Mouse (Mus musculus): ENCODE data around the gene C1s1. TPM values are rescaled to one million over a fixed set of nuclear protein-coding genes. Genes with fewer than 3 reads are reported as not detected.
A peak's percentile ranks its signal among the peaks of the same experiment; 100 is the strongest.
"Not testable (repeated sequence)": the region's sequence is repeated elsewhere in the genome, so short reads cannot be mapped to it uniquely, and the experiment has no call there.

C1s1 gene
- 0.62 and 1.1 TPM in 2 replicates for polyA plus RNA-seq (2015; fragmentation: Nextera tagmentation; extraction: Ambion mirVana)

- not testable (repeated sequence) for H3K9me3 ChIP-seq; ATAC-seq (ENCODE audit: low FRiP score, low read depth); H3K36me3 ChIP-seq; H3K4me1 ChIP-seq (replicated peaks); H3K9ac ChIP-seq; H3K27ac ChIP-seq (replicated peaks); H3K27me3 ChIP-seq; H3K4me3 ChIP-seq; H3K4me2 ChIP-seq
- WGBS, result 8% methylated on average over 1 of the region's 1 CpGs
Measured at GRCm38 (mm10) chr6:124542284-124542683, at the start of gene C1s1. Gene C1s1 (minus strand): TSS chr6:124542359.

- Histone ChIP-seq H3K4me2 (no peak overlapping the region), H3K4me3 (no peak overlapping the region), H3K9ac (no peak overlapping the region), H3K9me3 (no peaks in the 10 kb centered on the region), H3K27ac (replicated peaks) (no peak overlapping the region), H3K36me3 (no peaks in the 10 kb centered on the region), H3K27me3 (no peaks in the 10 kb centered on the region), H3K4me1 (replicated peaks) (no peaks in the 10 kb centered on the region)
- ATAC-seq (ENCODE audit: low FRiP score, low read depth), result no peak
Measured at GRCm38 (mm10) chr6:124588771-124589170, 46.6 kb upstream of the C1s1 start.

- Histone ChIP-seq H3K4me3 (no peak overlapping the region), H3K4me2 (no peak overlapping the region), H3K36me3 (no peaks in the 10 kb centered on the region), H3K9me3 (no peaks in the 10 kb centered on the region), H3K4me1 (replicated peaks) (no peaks in the 10 kb centered on the region), H3K9ac (no peak overlapping the region), H3K27ac (replicated peaks) (no peak overlapping the region), H3K27me3 (no peaks in the 10 kb centered on the region)
- no peak for ATAC-seq (ENCODE audit: low FRiP score, low read depth)
- WGBS, result 72% methylated on average over 4 of the region's 4 CpGs
Measured at GRCm38 (mm10) chr6:124586266-124586665, 44.1 kb upstream of the C1s1 start.

- H3K27me3 ChIP-seq, result no peaks in the 10 kb centered on the region
- no peak for ATAC-seq (ENCODE audit: low FRiP score, low read depth)
- H3K9me3 ChIP-seq, result no peaks in the 10 kb centered on the region
- no peak overlapping the region for H3K27ac ChIP-seq (replicated peaks)
- no peaks in the 10 kb centered on the region for H3K4me1 ChIP-seq (replicated peaks)
- no peak overlapping the region for H3K4me3 ChIP-seq
- no peaks in the 10 kb centered on the region for H3K36me3 ChIP-seq
- H3K4me2 ChIP-seq, result no peak overlapping the region
- WGBS, result 93% methylated on average over 3 of the region's 3 CpGs
- H3K9ac ChIP-seq, result no peak overlapping the region
Measured at GRCm38 (mm10) chr6:124585761-124586160, 43.6 kb upstream of the C1s1 start.

- ATAC-seq (ENCODE audit: low FRiP score, low read depth), result no peak
- no peaks in the 10 kb centered on the region for H3K4me1 ChIP-seq (replicated peaks)
Measured at GRCm38 (mm10) chr6:124584935-124585334, 42.8 kb upstream of the C1s1 start.

GRCm38 (mm10) chr6:124582231-124582630 is 40.1 kb upstream of the C1s1 start:
- no peaks in the 10 kb centered on the region for H3K9me3 ChIP-seq
- no peak overlapping the region for H3K27ac ChIP-seq (replicated peaks)
- no peaks in the 10 kb centered on the region for H3K4me1 ChIP-seq (replicated peaks)
- 86% methylated on average over 1 of the region's 1 CpGs for WGBS
- no peak overlapping the region for H3K4me3 ChIP-seq
- no peak overlapping the region for H3K4me2 ChIP-seq
- no peaks in the 10 kb centered on the region for H3K36me3 ChIP-seq
- H3K9ac ChIP-seq, result no peak overlapping the region
- no peak for ATAC-seq (ENCODE audit: low FRiP score, low read depth)
- no peaks in the 10 kb centered on the region for H3K27me3 ChIP-seq

More at GRCm38 (mm10) chr6:124584935-124585334, 42.8 kb upstream of the C1s1 start:
- no peak overlapping the region for H3K4me2 ChIP-seq
- H3K9me3 ChIP-seq, result no peaks in the 10 kb centered on the region
- no peak overlapping the region for H3K4me3 ChIP-seq
- WGBS, result 78% methylated on average over 3 of the region's 3 CpGs
- no peaks in the 10 kb centered on the region for H3K36me3 ChIP-seq
- no peak overlapping the region for H3K27ac ChIP-seq (replicated peaks)
- H3K27me3 ChIP-seq, result no peaks in the 10 kb centered on the region
- H3K9ac ChIP-seq, result no peak overlapping the region

- not testable (repeated sequence) for H3K27me3 ChIP-seq; H3K27ac ChIP-seq (replicated peaks); H3K4me2 ChIP-seq; ATAC-seq (ENCODE audit: low FRiP score, low read depth); H3K4me1 ChIP-seq (replicated peaks); H3K36me3 ChIP-seq; H3K4me3 ChIP-seq; H3K9me3 ChIP-seq; H3K9ac ChIP-seq
- WGBS, result 82% methylated on average over 6 of the region's 7 CpGs
Measured at GRCm38 (mm10) chr6:124580155-124580554, 38.0 kb upstream of the C1s1 start.

GRCm38 (mm10) chr6:124575155-124575678 is 33.1 kb upstream of the C1s1 start:
- ATAC-seq (ENCODE audit: low FRiP score, low read depth); H3K4me2 ChIP-seq; H3K9me3 ChIP-seq; H3K27me3 ChIP-seq; H3K27ac ChIP-seq (replicated peaks); H3K4me3 ChIP-seq; H3K4me1 ChIP-seq (replicated peaks); H3K9ac ChIP-seq; H3K36me3 ChIP-seq: not testable (repeated sequence)
- WGBS, result 95% methylated on average over 3 of the region's 3 CpGs

- Histone ChIP-seq H3K27ac (replicated peaks) (no peak within 1 kb of the TSS), H3K27me3 (no peaks in the 10 kb centered on the region), H3K4me1 (replicated peaks) (no peaks in the 10 kb centered on the region), H3K36me3 (no peaks in the 10 kb centered on the region), H3K4me3 (no peak within 1 kb of the TSS), H3K9me3 (no peaks in the 10 kb centered on the region), H3K4me2 (0 out of 2 replicates have a peak within 1 kb of the TSS, but pooled peaks have one; percentile 30), H3K9ac (no peak within 1 kb of the TSS)
- ATAC-seq (ENCODE audit: low FRiP score, low read depth), result no peak
- 7% methylated on average over 8 of the region's 8 CpGs for WGBS
Measured at GRCm38 (mm10) chr6:124570026-124570425, 27.9 kb upstream of the C1s1 start, which contains the start of gene C1rb. Gene C1rb (plus strand): TSS chr6:124570294.

- H3K36me3 ChIP-seq; H3K4me2 ChIP-seq; H3K9me3 ChIP-seq; H3K27ac ChIP-seq (replicated peaks); ATAC-seq (ENCODE audit: low FRiP score, low read depth); H3K4me3 ChIP-seq; H3K9ac ChIP-seq; H3K27me3 ChIP-seq; H3K4me1 ChIP-seq (replicated peaks): not testable (repeated sequence)
- WGBS, result 96% methylated on average over 2 of the region's 2 CpGs
Measured at GRCm38 (mm10) chr6:124561611-124562010, 19.5 kb upstream of the C1s1 start.

- H3K27ac ChIP-seq (replicated peaks); H3K4me3 ChIP-seq; H3K36me3 ChIP-seq; H3K27me3 ChIP-seq; H3K4me1 ChIP-seq (replicated peaks); H3K9me3 ChIP-seq; ATAC-seq (ENCODE audit: low FRiP score, low read depth); H3K9ac ChIP-seq; H3K4me2 ChIP-seq: not testable (repeated sequence)
- WGBS, result 94% methylated on average over 4 of the region's 4 CpGs
Measured at GRCm38 (mm10) chr6:124561156-124561555, 19.0 kb upstream of the C1s1 start.

GRCm38 (mm10) chr6:124555956-124556355 is 13.8 kb upstream of the C1s1 start:
- not testable (repeated sequence) for H3K9ac ChIP-seq; H3K9me3 ChIP-seq; H3K36me3 ChIP-seq; H3K4me2 ChIP-seq; H3K4me3 ChIP-seq; ATAC-seq (ENCODE audit: low FRiP score, low read depth); H3K27me3 ChIP-seq; H3K27ac ChIP-seq (replicated peaks); H3K4me1 ChIP-seq (replicated peaks)
- WGBS, result 76% methylated on average over 2 of the region's 2 CpGs

- Histone ChIP-seq H3K4me1 (replicated peaks) (no peaks in the 10 kb centered on the region), H3K9me3 (peaks cover 3% of the 10 kb centered on the region; the same call in 1 of the 2 replicates), H3K4me3 (no peak overlapping the region), H3K4me2 (no peak overlapping the region), H3K27ac (replicated peaks) (no peak overlapping the region), H3K9ac (no peak overlapping the region), H3K36me3 (no peaks in the 10 kb centered on the region), H3K27me3 (no peaks in the 10 kb centered on the region)
- 68% methylated on average over 22 of the region's 22 CpGs for WGBS
- no peak for ATAC-seq (ENCODE audit: low FRiP score, low read depth)
Measured at GRCm38 (mm10) chr6:124552766-124553165, 10.6 kb upstream of the C1s1 start.
